Mouse (Mus musculus) cerebellum, adult 18-20 months (tissue): Measurements from ENCODE around the gene Fam135a.
A peak's percentile ranks its signal among the peaks of the same experiment; 100 is the strongest.
"Not testable (repeated sequence)": the region's sequence is repeated elsewhere in the genome, so short reads cannot be mapped to it uniquely, and the experiment has no call there.

Experiments
- DNase-seq, 2 experiments: peaks; one replicate each; pipeline ENCODE4 v3.0.0; 2021

The Fam135a gene

DNA sequence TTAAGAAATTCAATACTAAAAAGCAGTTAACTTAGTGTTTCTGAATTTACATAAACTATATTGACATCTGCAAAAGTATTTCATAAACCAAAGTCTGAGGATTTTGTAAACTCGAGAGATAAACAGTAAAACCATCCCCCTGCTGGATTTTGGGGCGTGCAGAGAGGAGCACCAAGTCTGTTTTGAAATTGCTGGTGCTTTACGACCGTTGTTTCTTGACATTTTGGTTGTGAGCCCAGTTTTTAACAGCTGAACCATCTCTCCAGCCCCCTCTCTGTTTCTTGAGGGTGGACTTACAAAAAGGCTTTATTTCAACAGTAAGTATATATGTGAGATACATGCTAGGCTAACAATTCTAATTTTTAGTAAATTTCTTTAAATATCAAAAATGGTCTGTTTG is 33.4 kb downstream of the Fam135a start:
- no peak for DNase-seq

- no peak for DNase-seq
These were observed 44.4 kb downstream of the Fam135a start for GRCm38 (mm10) chr1:24055706-24056105.

- DNase-seq = peak; percentile 14 to 16
These were observed 53.2 kb downstream of the Fam135a start for GRCm38 (mm10) chr1:24046730-24047510.

GRCm38 (mm10) chr1:24045627-24046026 is 54.5 kb downstream of the Fam135a start:
- DNase-seq = no peak

GRCm38 (mm10) chr1:24043007-24043406 is 57.1 kb downstream of the Fam135a start:
- no peak for DNase-seq

DNA sequence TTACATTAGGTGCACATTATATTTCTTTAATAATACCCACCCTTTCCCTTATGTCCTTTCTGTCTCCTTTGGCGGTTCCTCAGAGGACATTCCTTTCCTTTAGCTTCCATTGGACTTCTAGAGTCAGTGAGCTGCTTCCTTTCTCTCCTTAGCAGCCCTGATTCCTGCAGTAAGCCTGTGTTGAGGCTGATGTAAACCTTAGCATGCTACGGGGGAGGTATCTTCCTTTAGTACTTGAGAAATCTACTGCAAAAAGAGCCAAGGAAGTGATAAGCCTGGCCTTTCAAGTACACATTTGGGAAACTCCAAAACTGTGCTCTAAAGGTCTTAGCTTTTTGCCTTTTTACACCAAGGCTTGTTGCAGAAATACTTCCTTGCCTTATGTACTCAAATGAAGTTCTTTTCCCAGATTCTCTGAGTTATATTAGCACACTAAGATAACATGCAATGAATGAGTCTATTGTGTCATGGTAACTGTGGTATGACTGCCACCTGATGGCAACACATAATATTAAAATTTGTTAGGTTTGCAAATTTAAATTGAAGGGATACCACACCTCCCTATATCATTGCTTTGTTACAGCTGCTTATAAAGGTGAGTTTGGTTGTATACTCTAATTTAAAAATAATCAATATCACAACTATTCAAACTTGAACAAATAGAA is 66.2 kb downstream of the Fam135a start:
- DNase-seq = no peak

DNA sequence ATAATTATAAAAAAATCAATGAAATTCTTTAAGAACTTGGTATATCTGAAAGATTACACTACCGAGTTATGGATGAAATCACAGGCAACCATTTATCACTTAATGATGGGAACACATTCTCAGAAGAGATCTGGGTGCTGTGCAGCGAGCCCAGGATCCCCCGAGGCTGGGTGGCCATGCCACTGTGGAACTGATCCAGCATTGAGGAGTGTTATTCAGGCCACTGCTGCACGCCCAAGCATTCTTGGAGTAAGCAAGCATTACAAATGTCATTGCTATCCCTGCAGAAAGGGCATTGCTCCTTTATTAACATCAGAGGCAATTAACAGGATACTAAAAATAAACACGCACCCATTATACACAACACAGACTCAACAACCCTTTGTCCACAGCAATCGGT is 89.3 kb downstream of the Fam135a start:
- DNase-seq = no peak

GRCm38 (mm10) chr1:24010016-24010415 is 90.1 kb downstream of the Fam135a start:
- no peak for DNase-seq

DNA sequence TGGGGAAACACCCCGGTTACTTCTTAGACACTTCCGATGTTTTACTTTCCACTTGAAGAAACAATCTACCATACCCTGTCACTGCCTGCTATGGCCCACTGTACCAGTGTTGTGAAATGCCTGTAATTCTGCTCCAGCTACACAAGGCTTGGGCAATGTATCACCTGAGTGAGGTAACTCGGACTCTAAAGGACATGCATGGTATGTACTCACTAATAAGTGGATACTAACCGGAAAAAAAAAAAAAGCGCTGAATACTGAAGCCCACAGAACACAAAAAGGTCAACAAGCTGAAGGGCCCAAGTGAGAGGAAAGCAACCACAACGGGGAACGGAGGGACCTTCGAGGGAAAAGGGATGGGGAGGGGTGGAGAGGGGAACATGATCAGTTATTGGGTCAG is 92.5 kb downstream of the Fam135a start:
- no peak for DNase-seq

- DNase-seq = peak; percentile 82 to 95
These were observed 94.9 kb downstream of the Fam135a start, which contains the start of gene Sdhaf4 for GRCm38 (mm10) chr1:24005070-24005804. Gene Sdhaf4 (minus strand): TSS chr1:24005656.

DNA sequence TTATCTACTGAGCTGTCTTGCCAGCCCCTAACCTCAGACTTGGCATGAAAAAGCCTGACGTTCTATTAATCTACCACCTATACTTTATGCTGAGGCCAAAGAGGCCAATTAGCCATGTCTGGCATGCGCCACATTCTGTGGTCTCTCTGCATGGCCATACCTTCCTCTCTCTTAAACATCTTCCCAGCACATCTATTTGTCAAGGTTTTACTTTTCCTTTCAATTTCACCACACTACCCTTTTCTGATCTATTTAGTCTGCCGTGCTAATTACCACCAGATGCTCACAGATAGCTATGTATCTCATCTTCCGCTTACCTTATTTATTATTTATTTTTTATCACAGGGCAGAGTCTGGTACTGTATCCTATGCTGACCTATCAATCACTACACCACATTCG is 100.8 kb downstream of the Fam135a start:
- no peak for DNase-seq

DNA sequence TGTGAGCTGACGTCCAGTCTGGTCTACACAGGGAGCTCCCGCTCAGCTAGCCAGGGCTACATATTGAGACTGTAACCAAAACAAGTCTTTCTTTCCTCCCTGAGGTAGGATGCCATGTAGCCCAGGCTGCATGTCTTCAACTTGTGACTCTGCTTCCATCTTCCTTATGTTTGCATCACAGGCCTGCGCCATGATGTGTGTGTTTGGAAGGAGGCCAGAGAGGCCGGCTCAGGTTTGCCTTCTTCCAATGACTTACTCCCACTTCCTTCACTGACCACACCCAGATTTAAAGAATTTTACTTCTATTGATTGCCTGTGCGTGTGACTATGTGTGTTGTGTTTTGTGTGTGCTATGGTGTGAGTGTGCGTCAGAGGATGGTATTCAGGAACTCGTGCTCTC is 101.3 kb downstream of the Fam135a start:
- no peak for DNase-seq

DNA sequence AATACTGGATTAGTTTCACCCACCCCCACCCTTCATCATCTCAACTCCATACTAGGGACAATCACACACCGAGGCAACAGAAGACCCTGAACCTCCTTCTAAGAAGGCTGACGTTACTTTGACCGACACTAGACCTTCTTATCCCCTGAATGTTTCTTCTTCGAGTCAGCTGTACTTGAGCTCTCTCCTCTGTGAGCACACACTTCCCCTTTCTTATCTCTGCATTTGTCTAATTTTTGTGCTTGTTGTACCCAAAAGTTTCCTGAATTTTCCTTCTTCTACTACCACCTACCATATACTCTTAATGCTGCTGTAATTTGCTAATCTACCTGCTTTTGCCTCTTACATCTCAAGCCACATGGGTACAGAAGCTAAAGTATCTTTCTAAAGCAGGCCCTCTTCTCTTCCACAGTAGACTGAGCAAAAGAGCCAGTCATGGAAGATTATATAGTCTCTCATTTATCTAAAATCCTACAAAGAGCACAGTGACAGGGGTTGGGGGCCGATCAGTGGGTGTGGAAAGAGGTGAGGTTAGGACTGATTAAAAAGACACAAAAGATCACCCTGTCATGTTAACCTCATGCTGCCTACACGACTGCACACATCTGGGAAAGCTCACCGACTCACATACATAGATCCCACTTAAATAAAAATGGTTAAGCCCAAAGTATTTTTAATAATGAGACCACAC is 101.9 kb downstream of the Fam135a start:
- no peak for DNase-seq

DNA sequence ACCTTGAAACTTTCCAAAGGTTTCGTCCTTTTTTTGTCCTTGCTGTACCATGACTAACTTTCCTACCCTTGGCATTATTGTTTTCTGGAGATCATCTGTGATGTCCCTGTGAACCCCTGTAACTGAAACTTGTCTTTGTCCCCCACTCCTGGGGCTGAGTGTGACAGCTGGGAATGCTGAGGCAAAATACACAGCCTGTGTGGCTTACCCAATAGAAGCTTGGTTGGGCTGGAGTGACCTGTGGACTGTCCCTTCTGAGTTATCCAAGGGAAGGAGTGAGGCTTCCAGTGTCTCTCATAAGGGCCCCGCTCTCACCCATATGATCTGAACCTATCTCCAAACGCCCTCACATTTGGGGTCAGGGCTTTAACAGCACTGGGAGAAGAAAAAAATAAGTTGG is 102.6 kb downstream of the Fam135a start:
- no peak for DNase-seq

DNA sequence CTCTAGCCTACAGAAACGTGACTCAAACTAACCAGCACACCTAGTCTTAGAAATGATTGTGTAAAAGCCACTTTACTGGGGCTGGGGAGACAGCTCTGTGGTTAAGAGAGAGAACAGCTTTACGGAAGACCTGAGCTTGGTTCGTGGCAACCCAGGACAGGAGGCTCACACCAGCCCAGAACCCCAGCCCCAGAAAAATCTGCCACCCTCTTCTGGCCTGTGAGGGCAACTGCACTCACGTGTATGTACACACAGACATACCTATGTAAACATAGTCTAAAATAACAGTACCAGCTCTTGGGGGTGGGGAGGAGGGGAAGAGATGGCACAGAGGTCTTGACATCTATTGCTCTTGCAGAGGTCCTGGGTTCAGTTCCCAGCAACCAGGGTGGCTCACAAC is 104.7 kb downstream of the Fam135a start:
- DNase-seq = no peak

DNA sequence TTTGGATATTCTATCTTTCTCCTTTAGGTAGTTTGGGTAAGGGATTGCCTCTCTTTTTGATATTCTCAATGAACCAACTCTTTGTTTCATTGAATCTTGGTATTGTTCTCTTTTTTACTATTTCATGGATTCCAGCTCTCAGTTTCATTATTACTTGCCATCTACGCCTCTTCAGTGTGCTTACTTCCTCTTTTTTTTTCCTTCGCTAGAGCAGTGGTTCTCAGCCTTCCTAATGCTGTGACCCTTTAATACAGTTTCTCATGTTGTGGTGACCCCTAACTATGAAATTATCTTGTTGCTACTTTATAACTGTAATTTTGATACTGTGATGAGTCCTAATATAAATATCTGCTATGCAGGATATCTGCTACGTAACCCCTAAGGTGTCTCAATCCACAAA is 117.0 kb downstream of the Fam135a start:
- no peak for DNase-seq

GRCm38 (mm10) chr1:23978281-23978680 is 121.9 kb downstream of the Fam135a start:
- no peak for DNase-seq

DNA sequence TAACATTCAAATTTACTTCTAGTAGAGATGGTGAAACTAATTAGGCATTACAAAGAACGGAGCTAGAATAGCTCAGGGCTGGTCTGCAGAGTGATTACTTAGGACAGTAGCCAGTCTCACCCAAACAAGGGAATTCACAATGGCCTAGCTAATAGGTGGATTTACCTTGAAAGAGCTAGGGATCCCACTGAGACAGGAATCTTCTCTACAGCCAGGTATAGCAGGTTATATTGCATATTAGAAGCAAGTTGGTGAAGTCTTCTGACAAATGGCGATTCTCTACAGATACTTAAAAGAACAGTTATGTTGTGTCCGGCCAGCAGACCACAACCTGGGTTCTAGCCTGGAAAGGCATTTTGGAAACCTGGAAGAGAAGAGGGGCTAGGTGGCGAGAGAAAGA is 129.0 kb downstream of the Fam135a start:
- DNase-seq = not testable (repeated sequence)

DNA sequence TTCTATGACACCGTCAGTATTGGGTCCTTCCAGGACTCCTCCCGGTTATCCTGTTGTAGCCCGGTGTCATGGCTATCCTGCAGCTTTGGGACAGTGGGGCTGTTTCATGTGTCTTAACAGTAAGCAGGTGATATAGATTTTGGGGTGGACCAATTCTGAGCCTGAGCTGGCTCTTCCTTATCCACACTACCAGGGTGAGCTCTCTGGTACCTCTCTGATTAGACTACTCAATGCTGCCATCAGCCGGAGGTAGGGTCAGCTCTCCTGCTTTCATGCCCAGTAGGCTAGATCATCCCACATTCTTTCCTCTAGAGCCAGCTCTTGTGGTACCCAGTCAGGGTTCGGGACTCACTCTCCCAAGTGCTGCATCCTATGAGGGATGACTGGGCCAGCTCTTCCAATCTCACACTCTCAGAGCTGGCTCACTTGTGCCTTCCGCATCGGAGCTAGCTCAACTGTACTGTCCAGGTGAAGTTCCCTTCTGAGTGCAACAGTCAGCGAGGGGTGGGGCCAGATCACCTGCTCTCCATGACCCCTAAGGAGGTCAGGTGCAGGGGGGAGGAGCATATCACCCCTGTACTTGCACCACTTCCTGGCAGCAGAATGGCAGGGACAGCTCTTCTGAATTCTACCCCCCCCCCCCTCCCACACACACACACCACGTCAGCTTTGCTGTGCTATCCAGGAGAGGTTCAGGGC is 132.0 kb downstream of the Fam135a start:
- no peak for DNase-seq

- no peak for DNase-seq
These were observed 133.9 kb downstream of the Fam135a start for GRCm38 (mm10) chr1:23966226-23966625.
